Mouse (Mus musculus): Measurements from ENCODE around the gene Dclre1c.

Dclre1c gene

GRCm38 (mm10) chr2:3475746-3476251, 51.9 kb downstream of the Dclre1c start:
- no peak for DNase-seq

GRCm38 (mm10) chr2:3480239-3480638, 56.3 kb downstream of the Dclre1c start:
- no peak for DNase-seq

- no peak for DNase-seq
Observed at GRCm38 (mm10) chr2:3489816-3490215, 65.9 kb downstream of the Dclre1c start.

GRCm38 (mm10) chr2:3493833-3494409, 70.0 kb downstream of the Dclre1c start:
- no peak for DNase-seq

- DNase-seq: no peak
Observed at GRCm38 (mm10) chr2:3499543-3499942, 75.6 kb downstream of the Dclre1c start.

GRCm38 (mm10) chr2:3500886-3501285, 77.0 kb downstream of the Dclre1c start:
- DNase-seq: no peak

- peak; percentile 6 to 28 for DNase-seq
Observed at GRCm38 (mm10) chr2:3512076-3512475, 88.1 kb downstream of the Dclre1c start.

GRCm38 (mm10) chr2:3512552-3513454, 88.9 kb downstream of the Dclre1c start, which contains the start of the genes Gm45902, Hspa14 and Cdnf:
Gene Gm45902, minus strand, starts transcription at chr2:3512790.
Gene Hspa14, minus strand, starts transcription at chr2:3512814.
Gene Cdnf, plus strand, starts transcription at chr2:3513030.
- DNase-seq: peak; percentile 95 to 98

Data from kidney, postnatal 36 days (tissue).